Mouse (Mus musculus) midbrain, embryonic 12.5 days (tissue): ENCODE data around the gene Sarm1. TPM values are rescaled to one million over a fixed set of nuclear protein-coding genes. Genes with fewer than 3 reads are reported as not detected.

Experiments used
- ATAC-seq: fragments of 200-750 bp; cut with Nextera tagmentation; 2 replicates; pipeline ENCODE4 v1.8.0; 2017; ENCODE audit warnings: low read depth, moderate TSS enrichment, moderate library complexity; ENCODE audit not compliant: low FRiP score
- H3K27ac ChIP-seq: fragments of 300-500 bp; sonication (generic); replicated peaks from 2 replicates; pipeline ENCODE4 v1.5.1; 2016; ENCODE audit warnings: mild to moderate bottlenecking
- H3K27me3 ChIP-seq: fragments of 300-500 bp; sonication (generic); 2 replicates; pipeline ENCODE4 v1.6.1; 2016; ENCODE audit warnings: mild to moderate bottlenecking
- H3K36me3 ChIP-seq: fragments of 300-500 bp; sonication (generic); 2 replicates; pipeline ENCODE4 v1.6.1; 2016
- H3K4me1 ChIP-seq: fragments of 300-500 bp; sonication (generic); 2 replicates; pipeline ENCODE4 v1.6.1; 2016
- H3K4me2 ChIP-seq: fragments of 300-500 bp; sonication (generic); replicated peaks from 2 replicates; pipeline ENCODE4 v1.6.1; 2016; ENCODE audit warnings: mild to moderate bottlenecking, moderate library complexity
- H3K4me3 ChIP-seq: fragments of 300-500 bp; sonication (generic); 2 replicates; pipeline ENCODE4 v1.5.1; 2016; ENCODE audit warnings: mild to moderate bottlenecking
- H3K9ac ChIP-seq: fragments of 300-500 bp; sonication (generic); replicated peaks from 2 replicates; pipeline ENCODE4 v1.6.1; 2016; ENCODE audit warnings: mild to moderate bottlenecking, moderate library complexity
- H3K9me3 ChIP-seq: fragments of 300-500 bp; sonication (generic); 2 replicates; pipeline ENCODE4 v1.6.1; 2016; ENCODE audit warnings: mild to moderate bottlenecking
- WGBS: fragments of 180-500 bp; shearing (Covaris S2); methylation state at CpG from one replicate; pipeline ENCODE4 v1.1.7; 2016; 5-methylcytosine and 5-hydroxymethylcytosine counted together
- polyA plus RNA-seq: library from polyadenylated mRNA; unstranded; fragments of >200 nt; fragmentation: Nextera tagmentation; extraction: Ambion mirVana; gene quantifications from 2 replicates; pipeline ENCODE4 v1.2.1, GENCODE M21; 2016

The Sarm1 gene
- polyA plus RNA-seq, 1 experiment from 2014 or later: 36.4 TPM

- WGBS: 80% methylated on average over 9 of the region's 9 CpGs
- peaks cover 70% of the 10 kb centered on the region for H3K36me3 ChIP-seq
- no peak for ATAC-seq
Measured at GRCm38 (mm10) chr11:78528714-78529113, 31.2 kb upstream of the Sarm1 start.

GRCm38 (mm10) chr11:78524838-78525237, 27.3 kb upstream of the Sarm1 start:
- Histone ChIP-seq H3K27ac (no peak overlapping the region), H3K36me3 (peaks cover 96% of the 10 kb centered on the region), H3K4me1 (no peaks in the 10 kb centered on the region), H3K27me3 (no peaks in the 10 kb centered on the region), H3K4me2 (no peak overlapping the region), H3K9me3 (no peaks in the 10 kb centered on the region), H3K9ac (no peak overlapping the region), H3K4me3 (no peak overlapping the region)
- no peak for ATAC-seq
- 92% methylated on average over 2 of the region's 2 CpGs for WGBS

More at GRCm38 (mm10) chr11:78528714-78529113, 31.2 kb upstream of the Sarm1 start:
- H3K27ac ChIP-seq: no peak overlapping the region
- no peak overlapping the region for H3K9ac ChIP-seq
- no peak overlapping the region for H3K4me3 ChIP-seq
- H3K27me3 ChIP-seq: no peaks in the 10 kb centered on the region
- H3K4me2 ChIP-seq: no peak overlapping the region
- H3K4me1 ChIP-seq: no peaks in the 10 kb centered on the region
- no peaks in the 10 kb centered on the region for H3K9me3 ChIP-seq

DNA sequence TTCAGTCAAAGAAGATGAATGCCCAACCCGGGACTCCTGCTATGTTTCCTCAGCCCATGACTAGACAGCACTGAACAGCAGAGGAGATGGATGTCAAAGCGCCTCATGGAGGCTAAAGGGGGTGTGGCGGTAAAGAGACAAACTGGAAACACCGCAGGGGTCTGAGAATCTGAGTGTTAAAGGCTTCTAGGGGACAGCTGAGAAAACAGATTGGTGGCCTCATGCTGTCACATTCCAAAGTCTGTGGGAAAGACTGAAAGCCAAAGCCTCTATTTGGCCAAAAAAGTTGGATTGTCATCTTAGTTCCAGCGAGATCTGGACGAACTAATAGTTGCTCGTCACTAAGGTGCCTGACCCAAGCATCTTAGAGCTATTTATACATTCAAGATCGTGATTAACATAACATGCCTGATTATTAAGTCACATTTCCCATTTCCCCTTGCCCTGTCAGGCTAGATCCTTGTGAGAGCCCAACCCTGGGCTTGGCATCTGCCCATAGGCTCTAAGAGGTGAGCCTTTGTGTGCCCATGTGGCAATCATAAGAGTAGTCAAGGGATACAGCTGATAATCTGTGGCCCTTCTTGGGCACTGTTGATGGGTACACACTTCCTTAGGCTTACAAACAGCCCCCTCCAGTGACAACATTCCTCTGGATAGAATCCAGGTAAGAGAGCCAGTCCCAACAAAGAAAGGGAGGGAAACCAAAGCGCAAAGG, 25.8 kb upstream of the Sarm1 start:
- 78% methylated on average over 9 of the region's 9 CpGs for WGBS
- no peak for ATAC-seq
- H3K36me3 ChIP-seq: peaks cover 96% of the 10 kb centered on the region

DNA sequence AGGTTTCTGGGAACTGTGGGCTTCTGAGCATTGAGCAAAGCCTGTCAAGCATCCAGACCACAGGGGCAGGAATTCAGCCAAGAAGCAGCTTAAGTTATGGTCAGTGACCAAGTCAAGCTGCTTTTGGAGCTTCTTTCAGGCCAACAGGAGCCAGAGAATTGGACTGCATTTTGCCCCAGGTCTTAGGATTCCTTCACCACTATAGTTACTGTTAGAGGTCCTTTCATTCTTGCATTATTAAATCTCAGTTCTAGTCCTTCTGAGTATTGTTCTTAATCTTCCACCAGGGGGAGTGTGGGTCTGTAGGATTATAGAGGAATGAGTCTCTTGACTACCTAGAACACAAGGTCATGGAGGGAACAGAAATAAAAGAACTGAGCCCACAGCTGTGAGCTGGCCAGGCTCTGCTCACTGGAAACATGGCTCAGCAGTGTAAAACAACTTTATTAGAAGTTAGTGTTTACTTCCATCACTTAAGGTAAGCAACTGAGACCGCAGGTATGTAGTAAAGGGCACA, 25.0 kb upstream of the Sarm1 start:
- H3K36me3 ChIP-seq: peaks cover 96% of the 10 kb centered on the region
- ATAC-seq: no peak
- whole genome bisulfite sequencing: 88% methylated on average over 1 of the region's 1 CpGs

More for the DNA sequence above, 25.8 kb upstream of the Sarm1 start:
- Histone ChIP-seq H3K9me3 (no peaks in the 10 kb centered on the region), H3K27me3 (no peaks in the 10 kb centered on the region), H3K27ac (no peak overlapping the region), H3K4me2 (no peak overlapping the region), H3K9ac (no peak overlapping the region), H3K4me1 (no peaks in the 10 kb centered on the region), H3K4me3 (no peak overlapping the region)

DNA sequence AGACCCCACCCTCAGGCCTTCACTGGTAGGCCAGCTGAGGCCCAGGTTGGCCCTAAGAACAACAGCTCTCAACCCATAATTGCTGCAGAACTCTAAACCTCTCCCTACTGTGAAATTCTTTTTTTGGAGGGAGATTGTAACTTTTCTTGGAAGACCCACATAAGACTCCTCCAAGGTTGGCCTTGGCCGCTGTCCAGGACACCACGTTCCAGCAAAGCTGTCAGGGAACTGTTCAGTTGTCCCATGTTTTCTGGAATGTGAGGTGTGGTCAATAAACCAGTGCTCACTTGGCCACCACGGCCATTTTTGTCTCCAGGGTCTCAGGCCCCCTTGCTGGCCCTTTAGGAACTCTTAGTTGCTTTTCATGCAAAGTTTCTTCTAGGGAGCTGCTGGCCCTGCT, 24.3 kb upstream of the Sarm1 start:
- H3K9me3 ChIP-seq: no peaks in the 10 kb centered on the region
- no peak overlapping the region for H3K9ac ChIP-seq
- ATAC-seq: no peak
- H3K27ac ChIP-seq: no peak overlapping the region
- WGBS: 98% methylated on average over 3 of the region's 3 CpGs
- no peaks in the 10 kb centered on the region for H3K4me1 ChIP-seq
- peaks cover 92% of the 10 kb centered on the region for H3K36me3 ChIP-seq
- no peak overlapping the region for H3K4me2 ChIP-seq
- no peaks in the 10 kb centered on the region for H3K27me3 ChIP-seq
- no peak overlapping the region for H3K4me3 ChIP-seq

More for the DNA sequence above, 25.0 kb upstream of the Sarm1 start:
- no peak overlapping the region for H3K27ac ChIP-seq
- H3K4me1 ChIP-seq: no peaks in the 10 kb centered on the region
- H3K27me3 ChIP-seq: no peaks in the 10 kb centered on the region
- H3K4me3 ChIP-seq: no peak overlapping the region
- H3K9me3 ChIP-seq: no peaks in the 10 kb centered on the region
- no peak overlapping the region for H3K4me2 ChIP-seq
- H3K9ac ChIP-seq: no peak overlapping the region

DNA sequence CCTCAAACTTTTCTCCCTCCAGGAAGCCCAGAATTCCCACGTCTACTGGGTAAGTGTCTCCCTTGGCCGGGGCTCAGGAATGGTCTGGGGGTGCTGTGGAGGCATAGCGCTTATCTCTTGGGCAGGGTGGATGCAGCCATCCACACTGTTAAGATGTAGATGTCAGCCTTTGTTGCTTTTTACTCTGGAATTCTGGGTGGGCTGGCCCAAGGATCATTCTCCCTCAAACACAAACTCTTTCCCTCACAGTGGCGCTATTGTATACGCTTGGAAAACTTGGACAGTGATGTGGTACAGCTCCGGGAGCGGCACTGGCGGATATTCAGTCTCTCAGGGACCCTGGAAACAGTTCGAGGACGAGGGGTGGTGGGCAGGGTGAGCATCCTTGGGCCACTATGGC, 21.4 kb upstream of the Sarm1 start:
- Histone ChIP-seq H3K4me1 (peaks cover under 1% of the 10 kb centered on the region; the same call in 1 of the 2 replicates), H3K9me3 (no peaks in the 10 kb centered on the region), H3K9ac (no peak overlapping the region), H3K27me3 (no peaks in the 10 kb centered on the region), H3K27ac (no peak overlapping the region), H3K4me3 (no peak overlapping the region), H3K4me2 (no peak overlapping the region), H3K36me3 (peaks cover 90% of the 10 kb centered on the region)
- ATAC-seq: no peak
- 91% methylated on average over 10 of the region's 10 CpGs for whole genome bisulfite sequencing

GRCm38 (mm10) chr11:78515549-78516325, 18.2 kb upstream of the Sarm1 start:
- no peak overlapping the region for H3K27ac ChIP-seq
- H3K9ac ChIP-seq: no peak overlapping the region
- WGBS: 67% methylated on average over 2 of the region's 2 CpGs
- no peaks in the 10 kb centered on the region for H3K27me3 ChIP-seq
- no peak for ATAC-seq
- no peaks in the 10 kb centered on the region for H3K9me3 ChIP-seq
- no peak overlapping the region for H3K4me2 ChIP-seq
- no peak overlapping the region for H3K4me3 ChIP-seq
- H3K36me3 ChIP-seq: peaks cover 61% of the 10 kb centered on the region
- H3K4me1 ChIP-seq: peaks cover 18% of the 10 kb centered on the region

GRCm38 (mm10) chr11:78513106-78513790, 15.7 kb upstream of the Sarm1 start:
- peaks cover 18% of the 10 kb centered on the region for H3K4me1 ChIP-seq
- H3K36me3 ChIP-seq: peaks cover 48% of the 10 kb centered on the region
- peak overlapping the region; percentile 83 for H3K4me3 ChIP-seq
- no peak overlapping the region for H3K27ac ChIP-seq
- H3K9me3 ChIP-seq: no peaks in the 10 kb centered on the region
- ATAC-seq: no peak
- no peaks in the 10 kb centered on the region for H3K27me3 ChIP-seq
- H3K9ac ChIP-seq: peak overlapping the region; percentile 86
- 78% methylated on average over 3 of the region's 3 CpGs for WGBS
- H3K4me2 ChIP-seq: peak overlapping the region; percentile 77

DNA sequence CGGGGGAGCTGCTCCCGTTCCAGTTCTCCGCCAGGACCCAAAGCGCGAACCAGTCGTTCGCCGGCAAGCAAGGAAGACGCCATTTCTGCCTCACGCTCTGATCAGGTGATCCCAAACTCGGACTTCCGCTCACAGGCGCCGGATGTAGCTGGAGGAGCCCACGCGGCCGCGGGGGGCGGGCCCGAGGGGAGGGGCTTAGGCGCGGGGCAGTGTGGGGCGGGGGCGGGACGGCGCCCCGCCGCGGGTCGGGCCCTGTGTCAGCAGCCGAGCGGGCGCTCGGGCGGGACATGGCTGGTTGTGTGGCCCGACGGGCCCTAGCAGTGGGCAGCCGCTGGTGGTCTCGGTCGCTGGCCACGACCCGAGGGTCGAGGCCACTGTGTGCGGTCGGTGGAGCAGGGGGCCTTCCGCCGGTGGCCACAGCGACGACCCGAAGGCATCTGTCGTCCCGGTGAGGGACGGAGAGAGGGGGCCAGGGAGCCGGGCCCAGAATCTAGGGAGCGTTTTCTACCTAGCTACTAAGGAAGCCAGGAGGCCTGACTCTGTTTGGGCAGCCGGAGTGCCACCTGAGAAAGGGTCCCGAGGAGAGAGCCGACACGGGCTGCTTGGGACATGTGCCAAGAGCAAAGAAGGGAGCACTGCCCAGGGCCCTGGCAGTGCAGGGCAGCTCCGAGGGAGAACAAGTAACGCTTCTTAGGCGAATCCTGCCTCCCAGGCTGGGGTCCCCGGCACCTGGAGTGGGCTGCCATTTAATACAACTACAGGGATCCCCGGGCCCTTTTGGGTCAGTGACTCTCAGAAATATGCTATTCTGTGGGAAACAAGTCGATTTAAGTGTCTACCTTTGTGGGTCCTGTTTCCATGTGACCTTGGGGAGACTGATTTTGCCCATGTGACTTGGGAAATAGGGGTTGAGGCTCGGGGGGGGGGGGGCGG, 14.7 kb upstream of the Sarm1 start, which contains the start of the genes Tmem199 and Poldip2:
Gene Tmem199 (minus strand): TSS at position 148 of the 933 bp plus-strand sequence.
Gene Poldip2 (plus strand): TSS at position 169 of the 933 bp plus-strand sequence.
- no peaks in the 10 kb centered on the region for H3K9me3 ChIP-seq
- peak within 1 kb of the TSS; percentile 77 for H3K4me2 ChIP-seq
- H3K4me3 ChIP-seq: peak within 1 kb of the TSS; percentile 83
- no peaks in the 10 kb centered on the region for H3K27me3 ChIP-seq
- peak within 1 kb of the TSS; percentile 86 for H3K9ac ChIP-seq
- under 1% methylated on average over 67 of the region's 67 CpGs for WGBS
- H3K4me1 ChIP-seq: peaks cover 18% of the 10 kb centered on the region
- ATAC-seq: peak; percentile 94
- H3K27ac ChIP-seq: peak within 1 kb of the TSS; percentile 79
- peaks cover 48% of the 10 kb centered on the region for H3K36me3 ChIP-seq

DNA sequence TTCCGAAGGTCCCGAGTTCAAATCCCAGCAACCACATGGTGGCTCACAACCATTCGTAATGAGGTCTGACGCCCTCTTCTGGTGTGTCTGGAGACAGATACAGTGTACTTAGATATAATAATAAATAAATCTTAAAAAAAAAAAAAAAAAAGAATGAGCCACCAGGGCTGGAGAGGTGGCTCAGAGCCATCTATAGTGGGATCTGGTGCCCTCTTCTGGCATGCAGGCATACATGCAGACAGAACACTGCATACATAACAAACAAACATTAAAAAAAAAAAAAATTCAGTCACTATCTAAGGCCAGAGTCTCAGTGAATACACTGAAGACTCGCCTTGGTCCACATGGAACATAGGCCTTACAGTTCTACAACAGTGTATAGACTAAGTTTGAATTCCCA, 11.6 kb upstream of the Sarm1 start:
- Histone ChIP-seq H3K27ac (no peak overlapping the region), H3K4me3 (no peak overlapping the region), H3K9me3 (no peaks in the 10 kb centered on the region), H3K9ac (no peak overlapping the region), H3K4me2 (no peak overlapping the region), H3K4me1 (peaks cover 18% of the 10 kb centered on the region), H3K36me3 (peaks cover 38% of the 10 kb centered on the region), H3K27me3 (no peaks in the 10 kb centered on the region)
- 84% methylated on average over 5 of the region's 5 CpGs for WGBS
- no peak for ATAC-seq

- no peak overlapping the region for H3K27ac ChIP-seq
Measured at GRCm38 (mm10) chr11:78505430-78505829, 7.9 kb upstream of the Sarm1 start.

More at GRCm38 (mm10) chr11:78505430-78505829, 7.9 kb upstream of the Sarm1 start:
- H3K27me3 ChIP-seq: peaks cover 10% of the 10 kb centered on the region; the same call in 1 of the 2 replicates
- peaks cover 33% of the 10 kb centered on the region for H3K36me3 ChIP-seq
- no peak overlapping the region for H3K4me2 ChIP-seq
- no peak for ATAC-seq
- WGBS: 77% methylated on average over 3 of the region's 3 CpGs
- H3K9ac ChIP-seq: no peak overlapping the region
- no peaks in the 10 kb centered on the region for H3K4me1 ChIP-seq
- H3K9me3 ChIP-seq: no peaks in the 10 kb centered on the region
- H3K4me3 ChIP-seq: no peak overlapping the region
